Mouse (Mus musculus): ENCODE measurements around the gene Slc35a2. TPM values are rescaled to one million over a fixed set of nuclear protein-coding genes. Genes with fewer than 3 reads are reported as not detected.

The Slc35a2 gene
- total and polyA plus RNA-seq, 3 experiments: 66.7 to 96.0 TPM; not detected in 1

DNA sequence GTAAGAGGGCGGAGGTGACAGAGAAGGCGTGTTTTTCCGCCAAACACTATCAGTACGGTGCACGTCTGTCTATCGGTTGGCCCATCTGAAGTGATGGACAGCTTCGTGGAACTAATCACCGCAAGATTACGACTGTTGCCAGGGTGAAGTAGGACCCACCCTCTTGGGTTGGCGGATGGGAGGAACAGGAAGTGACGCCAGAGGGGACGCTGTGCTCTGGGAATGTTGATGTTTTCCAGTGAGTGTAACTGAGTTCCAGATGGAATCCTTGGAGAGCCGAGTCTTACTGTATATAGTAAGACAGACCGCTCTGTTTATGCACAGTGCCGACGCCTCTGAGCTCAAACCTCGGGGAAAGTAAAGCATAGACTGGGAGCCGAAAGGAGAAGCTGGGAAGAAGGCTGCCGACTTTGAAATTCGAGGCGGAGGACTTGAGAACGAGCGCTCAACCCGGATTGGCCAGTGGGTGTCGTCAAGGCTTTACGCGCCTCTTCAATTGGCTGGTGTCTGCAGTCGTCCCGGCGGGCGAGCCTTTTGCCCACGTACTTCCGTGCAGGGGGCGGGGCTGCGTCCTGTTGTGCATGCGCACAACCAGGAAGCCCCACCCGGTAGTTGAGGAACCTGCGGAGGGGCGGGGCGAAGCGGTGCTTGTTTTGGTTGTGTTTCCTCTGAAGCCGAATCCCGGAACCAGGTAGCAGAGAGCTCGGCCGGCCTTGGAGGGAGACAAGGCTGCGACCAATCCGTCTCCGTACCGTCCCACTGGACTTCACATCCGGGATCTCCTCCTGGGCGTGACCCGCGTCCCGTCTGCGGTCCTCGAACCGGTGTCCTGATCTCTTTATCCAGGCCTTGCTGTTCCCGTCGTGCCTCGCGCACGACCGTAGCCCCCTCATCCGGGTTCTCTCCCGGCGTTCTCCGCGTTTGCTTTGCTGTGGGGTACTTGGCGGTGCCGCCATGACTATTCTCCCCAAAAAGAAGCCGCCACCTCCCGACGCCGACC is 42.4 kb upstream of the Slc35a2 start, which contains the start of gene Otud5 (continued):
- no peak for TF ChIP-seq RAD21 (IDR thresholded peaks at IDR 0.05; ENCODE audit: low read depth, low read length)
- peak; percentile 62; the same call in 1 of the 2 replicates for TF ChIP-seq KAT2A (conservative IDR thresholded peaks at IDR 0.05; ENCODE audit: low read depth, low read length)
- peak; percentile 84 for TF ChIP-seq NRF1 (IDR thresholded peaks at IDR 0.05; ENCODE audit: insufficient read depth, low read depth, low read length, poor library complexity, severe bottlenecking)
- no peak for TF ChIP-seq USF1 (IDR thresholded peaks at IDR 0.05; ENCODE audit: low read depth, low read length)
- TF ChIP-seq ZC3H11A (IDR thresholded peaks at IDR 0.05; ENCODE audit: low read depth, low read length): no peak
- peak; percentile 59 for TF ChIP-seq TCF12 (IDR thresholded peaks at IDR 0.05; ENCODE audit: low read depth, low read length)
- TF ChIP-seq MAX (IDR thresholded peaks at IDR 0.05; ENCODE audit: low read length): peak; percentile 71
- TF ChIP-seq ZKSCAN1 (IDR thresholded peaks at IDR 0.05; ENCODE audit: low read depth, low read length): no peak
- 0 out of 2 replicates have a peak, but pooled peaks have one; percentile 13 for TF ChIP-seq POLR2AphosphoS2 (IDR thresholded peaks at IDR 0.05; ENCODE audit: low read length)
- no peak for TF ChIP-seq E2F4 (IDR thresholded peaks at IDR 0.05; ENCODE audit: borderline replicate concordance, low read depth, low read length)
- no peak for TF ChIP-seq MAFK (IDR thresholded peaks at IDR 0.05; ENCODE audit: borderline replicate concordance, low read depth, low read length)
- no peak for TF ChIP-seq CHD1 (IDR thresholded peaks at IDR 0.05; ENCODE audit: low read depth, low read length)
- peak; percentile 96 for TF ChIP-seq ELF1 (IDR thresholded peaks at IDR 0.05; ENCODE audit: low read depth, low read length)
- TF ChIP-seq HCFC1 (IDR thresholded peaks at IDR 0.05; ENCODE audit: low read depth, low read length): peak; percentile 85
- TF ChIP-seq ETS1 (IDR thresholded peaks at IDR 0.05; ENCODE audit: low read depth, low read length): peak; percentile 66; the same call in 1 of the 2 replicates
- peak in 1 of 2 experiments; percentile 64; a peak in 2 of 4 replicates for TF ChIP-seq EP300 (IDR thresholded peaks at IDR 0.05; ENCODE audit: low read depth in 1 of 2, low read length in 2 of 2)
- TF ChIP-seq MYC (IDR thresholded peaks at IDR 0.05; ENCODE audit: low read depth, low read length): peak; percentile 45; the same call in 1 of the 2 replicates
- TF ChIP-seq UBTF (IDR thresholded peaks at IDR 0.05; ENCODE audit: borderline replicate concordance, insufficient read depth, low read depth, low read length): no peak
- TF ChIP-seq NELFE (IDR thresholded peaks at IDR 0.05; ENCODE audit: low read depth, low read length): peak; percentile 62
- peak; percentile 41; the same call in 1 of the 2 replicates for TF ChIP-seq CHD2 (IDR thresholded peaks at IDR 0.05; ENCODE audit: low read length)
- TF ChIP-seq GABPA (IDR thresholded peaks at IDR 0.05; ENCODE audit: low read depth, low read length): no peak

DNA sequence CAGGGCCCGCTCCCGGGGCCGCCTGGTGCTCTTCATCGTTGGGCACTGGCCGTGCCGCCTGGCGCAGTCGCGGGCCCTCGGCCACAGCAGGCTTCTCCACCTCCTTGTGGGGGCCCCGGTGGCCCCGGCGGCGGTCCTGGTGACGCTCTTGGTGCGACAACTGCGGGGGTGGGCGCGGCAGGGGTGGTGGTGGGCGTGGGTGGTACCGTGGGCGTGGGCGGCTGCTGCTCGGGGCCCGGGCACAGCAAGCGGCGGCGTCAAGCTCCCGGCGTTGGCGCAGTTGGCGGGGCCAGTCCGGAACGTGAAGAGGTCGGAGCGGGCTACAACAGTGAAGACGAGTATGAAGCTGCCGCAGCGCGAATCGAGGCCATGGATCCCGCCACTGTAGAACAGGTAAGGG is 41.5 kb upstream of the Slc35a2 start:
- H3K4me3 ChIP-seq (ENCODE audit: control insufficient read depth in 1 of 2, insufficient read depth in 1 of 2, low read depth in 2 of 2, low read length in 2 of 2): peak overlapping the region; percentile 58 to 90
- H3K36me3 ChIP-seq (ENCODE audit: control insufficient read depth in 1 of 2, insufficient read depth in 2 of 2, low read length in 2 of 2): peaks cover 2 to 36% of the 10 kb centered on the region in 2 experiments; a peak in 2 of 4 replicates
- no peaks in the 10 kb centered on the region for H3K27me3 ChIP-seq (ENCODE audit: control insufficient read depth in 1 of 2, insufficient read depth in 2 of 2, low read length in 2 of 2)
- no peak for TF ChIP-seq MYC (IDR thresholded peaks at IDR 0.05; ENCODE audit: low read depth, low read length)
- no peak for TF ChIP-seq TCF12 (IDR thresholded peaks at IDR 0.05; ENCODE audit: low read depth, low read length)
- TF ChIP-seq TAL1 (IDR thresholded peaks at IDR 0.05; ENCODE audit: low read length): no peak
- no peak for TF ChIP-seq MAZ (IDR thresholded peaks at IDR 0.05; ENCODE audit: low read depth, low read length)
- TF ChIP-seq CHD1 (IDR thresholded peaks at IDR 0.05; ENCODE audit: low read depth, low read length): 0 out of 2 replicates have a peak, but pooled peaks have one; percentile 61
- H3K9ac ChIP-seq (ENCODE audit: control insufficient read depth, low read depth, low read length, poor library complexity, severe bottlenecking): peak overlapping the region; percentile 91
- peak overlapping the region; percentile 79 for H3K27ac ChIP-seq (ENCODE audit: control insufficient read depth, low read depth, low read length)
- H3K4me1 ChIP-seq (ENCODE audit: control insufficient read depth in 1 of 2, insufficient read depth in 2 of 2, low read length in 2 of 2): peaks cover 7 to 24% of the 10 kb centered on the region in 2 experiments
- DNase-seq (ENCODE audit: low read depth, low spot score): peak; percentile 61
- no peaks in the 10 kb centered on the region for H3K9me3 ChIP-seq (replicated peaks; ENCODE audit: insufficient read depth, low read length)
- H3K79me2 ChIP-seq (ENCODE audit: control insufficient read depth, insufficient read depth, low read length, poor library complexity): peaks cover 52% of the 10 kb centered on the region

Data from MEL (cell line).